Mouse (Mus musculus): ENCODE results near the gene Ptprd. TPM values are rescaled to one million over a fixed set of nuclear protein-coding genes. Genes with fewer than 3 reads are reported as not detected.
A peak's percentile ranks its signal among the peaks of the same experiment; 100 is the strongest.

The Ptprd gene
- total RNA-seq, 2 experiments from 2014 or later: 159 to 195 TPM

DNA sequence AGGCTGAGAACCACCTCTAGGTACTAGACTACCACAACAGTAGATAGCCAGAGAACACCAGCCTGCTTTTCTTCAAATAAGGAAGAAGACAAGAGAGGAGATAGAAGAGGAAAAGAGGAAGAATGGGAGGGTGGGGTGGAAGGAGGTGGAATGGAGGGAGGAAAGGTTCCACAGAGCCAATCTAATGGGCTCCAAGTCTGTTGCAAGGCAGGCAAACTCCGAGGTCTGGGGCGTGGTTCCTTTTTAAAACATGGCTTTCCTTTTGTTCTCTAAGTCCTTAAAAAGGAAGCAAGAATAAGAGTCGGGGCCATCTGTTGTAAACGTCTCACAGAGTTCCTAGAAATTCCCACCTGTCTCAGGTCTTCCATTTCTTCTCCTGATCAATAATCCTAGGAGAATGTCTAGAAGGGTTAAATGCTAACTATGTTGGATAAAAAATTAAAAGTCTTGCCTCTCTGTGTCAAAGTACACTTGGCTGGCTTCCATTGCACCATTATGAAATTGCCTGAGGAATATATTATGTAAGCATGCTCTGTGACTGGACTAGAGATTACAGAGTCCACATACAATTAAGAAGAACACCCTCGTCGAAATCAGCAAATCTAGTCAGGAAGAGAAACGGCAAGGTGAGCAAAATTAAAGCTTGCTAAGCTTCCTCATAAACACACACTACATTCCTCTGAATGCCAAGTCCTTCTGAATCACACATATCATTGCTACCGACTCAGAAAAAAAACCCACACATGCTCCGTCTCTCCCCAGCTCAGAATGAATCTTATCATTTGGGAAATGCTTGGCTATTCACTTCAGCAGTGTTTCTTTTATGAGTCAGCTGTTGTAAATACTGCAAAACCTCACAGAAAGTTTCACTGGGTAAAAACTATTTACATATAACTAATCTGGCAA lies 1787.2 kb downstream of the Ptprd start:
- DNase-seq (ENCODE audit: extremely low spot score in 1 of 2, low spot score in 1 of 2): no peak

DNA sequence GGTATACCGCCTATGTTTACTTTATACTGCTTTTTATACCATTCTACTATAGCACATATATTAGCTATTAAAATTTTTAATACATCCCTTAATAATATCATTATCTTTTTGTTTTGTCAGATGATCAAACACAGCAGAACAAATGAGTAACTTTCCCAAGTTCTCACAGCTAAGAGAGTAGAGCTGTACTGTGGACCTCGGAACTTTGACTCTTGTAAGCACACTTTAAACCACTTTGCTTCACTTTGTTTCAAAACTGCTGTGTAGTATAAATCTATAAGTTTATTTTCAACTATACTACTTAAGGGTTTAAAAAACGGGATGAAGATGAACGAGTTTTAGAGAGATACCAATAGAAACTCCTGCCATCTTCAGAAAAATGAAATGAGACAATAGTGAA lies 1789.6 kb downstream of the Ptprd start:
- no peak for DNase-seq (ENCODE audit: extremely low spot score in 1 of 2, low spot score in 1 of 2)

DNA sequence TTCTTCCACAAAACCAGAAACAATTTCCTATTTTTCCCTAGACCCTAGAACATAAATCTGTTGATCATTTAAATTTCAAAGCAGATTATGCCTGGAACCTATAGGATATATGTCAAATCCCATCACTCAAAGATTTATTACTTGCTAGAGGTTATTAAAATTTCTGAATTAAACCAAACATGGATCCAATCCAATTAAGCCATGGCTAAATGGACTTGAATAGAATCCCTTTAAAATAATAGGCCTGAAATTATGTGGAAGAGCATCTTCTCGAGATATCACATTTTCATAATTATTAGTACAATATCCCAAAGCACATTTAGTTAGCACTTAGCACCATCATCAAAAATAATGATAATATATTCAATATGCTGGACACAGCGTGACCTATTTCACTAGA lies 1792.1 kb downstream of the Ptprd start:
- no peak for DNase-seq (ENCODE audit: extremely low spot score in 1 of 2, low spot score in 1 of 2)

DNA sequence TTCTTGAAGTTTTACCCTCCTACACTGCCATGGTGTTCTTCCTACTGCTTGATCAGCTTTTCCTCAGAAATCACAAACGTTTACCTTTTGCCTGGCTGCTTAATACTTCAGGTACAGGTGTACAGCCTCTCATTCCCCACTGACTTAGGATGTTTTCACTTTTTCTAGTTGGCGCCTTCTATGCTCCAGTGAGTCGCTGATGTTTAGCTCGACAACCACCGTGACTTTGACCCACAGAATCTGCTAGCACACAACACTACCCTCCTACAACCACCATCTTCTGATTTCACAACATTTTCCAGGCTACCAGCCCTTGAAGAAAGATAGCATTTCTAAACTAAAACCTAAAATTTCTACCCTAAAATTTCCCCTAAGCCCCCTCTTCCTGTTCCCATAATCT lies 1794.1 kb downstream of the Ptprd start:
- DNase-seq (ENCODE audit: extremely low spot score in 1 of 2, low spot score in 1 of 2): no peak

DNA sequence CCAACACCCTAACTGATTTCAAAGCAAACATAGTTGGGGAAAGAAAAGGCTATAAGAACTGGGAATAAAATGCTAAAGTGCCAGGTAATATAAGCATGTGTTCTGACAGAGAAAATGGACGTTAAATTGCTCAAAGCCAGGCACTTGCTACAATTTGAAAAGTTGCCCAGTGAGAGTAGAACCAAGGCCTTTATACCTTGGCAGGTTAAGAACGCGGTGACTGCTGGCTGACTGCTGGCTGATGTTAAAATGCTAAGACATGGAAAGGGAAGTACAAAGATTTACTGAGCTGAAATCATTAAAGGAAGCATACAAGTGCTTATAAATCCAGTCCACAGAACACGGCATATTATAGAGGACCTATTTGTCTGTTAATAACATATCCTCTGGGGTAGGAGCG lies 1796.1 kb downstream of the Ptprd start:
- no peak for DNase-seq (ENCODE audit: extremely low spot score in 1 of 2, low spot score in 1 of 2)

DNA sequence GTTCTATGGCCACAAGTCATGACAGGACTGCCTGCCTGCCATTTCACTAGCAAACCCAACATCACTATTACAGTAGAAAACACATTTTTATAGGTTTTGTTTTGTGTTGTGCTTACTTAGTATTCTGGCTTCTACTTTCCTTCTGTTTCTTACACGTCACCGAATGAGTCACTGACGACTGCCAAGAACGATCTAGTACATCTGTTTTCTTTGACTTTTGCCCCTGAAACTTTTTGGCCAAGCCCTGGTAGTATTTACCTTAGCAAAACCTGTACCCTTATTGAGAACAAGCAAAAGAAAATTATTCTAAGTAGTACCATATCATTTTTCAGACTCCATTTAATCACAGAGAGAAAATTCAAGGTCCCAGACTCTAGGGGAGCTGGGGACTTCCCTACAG lies 1797.2 kb downstream of the Ptprd start:
- DNase-seq (ENCODE audit: extremely low spot score in 1 of 2, low spot score in 1 of 2): no peak

DNA sequence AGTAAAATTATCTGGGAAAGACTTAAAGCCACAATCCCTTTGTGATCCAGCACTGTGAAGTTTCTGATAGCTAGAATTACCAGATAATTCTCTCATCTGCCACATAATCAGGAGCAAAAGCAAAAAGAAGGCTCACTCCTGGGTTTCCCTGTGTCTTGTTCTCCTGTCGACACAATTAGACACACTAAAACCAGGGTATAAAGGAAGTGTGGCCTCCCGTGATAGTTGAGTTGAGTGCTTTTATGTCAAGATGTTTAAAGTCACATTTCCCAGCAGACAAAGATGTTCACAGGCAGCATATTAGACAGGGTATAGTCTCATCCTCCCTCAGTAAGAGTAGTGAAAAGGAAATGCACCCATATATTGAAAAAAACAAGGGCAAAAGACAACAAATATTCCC lies 1801.7 kb downstream of the Ptprd start:
- no peak for DNase-seq (ENCODE audit: extremely low spot score in 1 of 2, low spot score in 1 of 2)

DNA sequence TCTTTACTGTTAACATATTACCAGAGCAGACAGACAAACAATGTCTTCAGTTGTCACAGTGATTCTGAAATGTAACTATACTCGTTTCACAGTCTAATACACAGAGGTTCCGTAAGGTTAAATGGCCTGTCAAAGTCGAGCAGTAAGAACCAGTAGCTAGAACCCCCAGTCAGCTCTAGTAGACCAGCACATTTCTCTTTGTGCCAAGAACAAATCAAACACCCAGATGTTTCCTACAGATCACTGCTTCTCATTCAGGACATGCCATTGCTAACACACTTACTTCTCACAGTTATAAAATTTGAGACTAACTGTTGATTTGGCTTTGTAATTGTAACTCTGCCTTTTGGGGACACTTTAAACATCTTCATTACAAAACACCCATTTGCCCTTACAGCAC lies 1802.6 kb downstream of the Ptprd start:
- DNase-seq (ENCODE audit: extremely low spot score in 1 of 2, low spot score in 1 of 2): no peak

DNA sequence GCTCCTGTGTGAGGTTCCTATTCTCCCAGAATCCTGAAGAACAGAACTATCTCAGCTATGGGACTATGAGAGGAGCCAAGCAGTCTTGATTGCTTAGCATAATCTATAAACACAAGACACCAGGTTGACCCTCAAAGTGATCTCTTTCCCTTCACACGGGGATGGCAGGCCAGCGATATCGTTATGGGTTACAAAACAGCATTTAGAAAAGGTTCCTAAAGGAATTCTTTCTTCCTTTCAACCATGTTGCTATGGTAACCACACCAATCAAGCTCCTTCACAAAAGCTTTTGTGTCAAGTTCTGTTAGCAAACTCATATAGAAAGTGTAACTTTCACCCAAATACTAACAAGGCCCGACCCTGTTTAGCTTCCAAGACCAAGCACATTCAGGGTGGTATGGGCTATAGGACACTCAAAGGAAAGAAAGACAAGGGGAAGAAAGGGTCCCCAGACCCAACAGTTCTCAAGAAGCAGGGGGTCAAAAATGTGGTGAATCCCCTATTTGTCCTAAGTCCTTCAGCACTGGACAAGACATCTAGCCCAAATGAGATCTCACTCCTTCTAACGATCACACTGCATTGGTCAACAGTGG lies 1805.8 kb downstream of the Ptprd start:
- DNase-seq (ENCODE audit: extremely low spot score in 1 of 2, low spot score in 1 of 2): no peak

DNA sequence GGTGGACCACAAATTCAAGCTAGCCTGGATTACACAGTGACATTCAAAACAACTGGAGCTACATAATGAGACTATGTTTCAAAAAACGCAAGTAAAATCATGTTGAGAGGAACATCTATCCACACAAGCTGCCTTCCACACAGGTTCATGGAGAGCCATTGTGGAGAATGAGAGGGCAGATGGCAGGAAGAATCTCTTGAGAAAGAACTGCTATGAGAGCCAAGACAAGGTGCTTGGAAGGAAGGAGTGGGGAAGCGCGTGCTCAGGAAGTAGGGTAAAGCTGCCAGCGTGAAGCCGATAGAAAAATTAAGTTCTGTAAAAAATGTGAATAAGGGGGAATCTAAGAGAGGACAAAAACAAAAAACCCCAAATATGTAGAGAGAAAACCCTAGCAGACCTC lies 1808.5 kb downstream of the Ptprd start:
- no peak for DNase-seq (ENCODE audit: extremely low spot score in 1 of 2, low spot score in 1 of 2)

DNA sequence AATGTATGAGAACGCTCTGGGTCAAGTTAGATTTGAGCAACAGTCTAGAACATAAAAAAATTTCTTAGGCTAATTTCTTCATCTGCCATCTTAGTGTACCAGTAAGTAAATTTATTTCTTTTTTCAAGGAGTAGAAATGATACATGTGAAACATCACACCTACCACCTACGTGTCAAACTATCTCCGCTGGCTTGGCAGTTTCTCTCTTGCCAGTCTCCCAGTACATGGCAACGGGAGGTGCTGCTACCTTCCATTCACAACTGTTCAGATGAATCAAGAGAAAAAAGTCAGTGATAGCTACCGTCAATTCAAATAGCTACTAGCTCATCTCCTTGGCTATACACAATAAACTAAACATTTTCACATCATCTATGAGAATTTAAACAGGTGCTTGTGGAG lies 1823.9 kb downstream of the Ptprd start:
- no peak for DNase-seq (ENCODE audit: extremely low spot score in 1 of 2, low spot score in 1 of 2)

DNA sequence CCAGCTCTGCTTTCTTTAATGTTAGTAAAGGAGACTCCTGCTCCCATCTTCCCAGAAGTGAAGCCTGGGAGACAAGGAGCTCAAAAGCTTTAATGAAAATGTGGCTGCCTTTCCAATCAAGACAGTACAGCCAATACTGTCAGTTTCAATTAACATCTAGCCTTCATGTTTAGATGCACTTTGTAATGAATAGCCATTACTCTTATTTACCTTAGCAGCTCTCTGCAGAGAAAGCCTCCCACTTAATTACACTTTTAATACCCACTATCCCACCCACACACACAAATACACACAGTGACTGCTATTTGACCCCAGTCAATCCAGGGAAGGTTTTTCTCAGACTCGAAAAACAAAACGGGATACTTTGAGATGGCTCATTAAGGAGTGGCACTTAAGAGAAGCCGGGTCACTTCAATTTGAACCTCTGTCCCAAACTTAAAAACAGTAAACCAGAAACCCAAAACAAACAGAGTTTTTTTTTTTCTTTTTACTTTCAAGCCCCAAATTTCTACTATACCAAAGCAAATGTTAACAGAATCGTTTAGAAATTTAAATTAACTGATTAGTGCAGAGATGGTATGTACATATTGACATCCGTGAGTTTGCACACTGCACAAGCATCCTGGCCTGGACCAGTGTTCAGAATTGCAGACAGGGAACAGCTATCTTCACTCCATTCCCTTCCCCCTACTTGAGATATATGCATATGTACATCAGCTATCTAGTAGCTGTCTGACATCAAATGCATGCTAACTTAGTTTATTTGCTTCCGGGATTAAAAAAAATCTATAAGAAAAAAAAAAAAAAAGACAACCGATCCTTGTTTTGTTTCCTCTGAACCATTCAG lies 1824.6 kb downstream of the Ptprd start:
- no peak for DNase-seq (ENCODE audit: extremely low spot score in 1 of 2, low spot score in 1 of 2)

DNA sequence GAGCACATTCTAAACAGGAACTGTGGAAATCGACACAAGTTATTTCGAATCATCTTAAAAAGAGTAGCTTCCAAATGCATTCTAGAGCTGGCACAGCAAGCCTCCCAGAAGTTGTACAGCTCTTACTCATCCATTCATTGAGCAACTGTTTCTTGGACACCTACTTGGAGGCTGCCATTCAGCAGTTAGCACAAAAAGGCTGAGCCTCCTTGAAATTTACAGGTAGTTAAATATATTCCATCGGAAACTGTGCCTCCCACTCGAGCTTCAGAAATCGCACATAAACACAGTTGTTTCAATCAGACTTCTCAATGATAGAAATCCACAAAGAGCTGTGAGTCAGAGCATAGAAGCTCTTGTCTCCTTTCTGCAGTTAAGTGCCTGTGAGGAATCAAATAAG lies 1825.9 kb downstream of the Ptprd start:
- DNase-seq (ENCODE audit: extremely low spot score in 1 of 2, low spot score in 1 of 2): no peak

DNA sequence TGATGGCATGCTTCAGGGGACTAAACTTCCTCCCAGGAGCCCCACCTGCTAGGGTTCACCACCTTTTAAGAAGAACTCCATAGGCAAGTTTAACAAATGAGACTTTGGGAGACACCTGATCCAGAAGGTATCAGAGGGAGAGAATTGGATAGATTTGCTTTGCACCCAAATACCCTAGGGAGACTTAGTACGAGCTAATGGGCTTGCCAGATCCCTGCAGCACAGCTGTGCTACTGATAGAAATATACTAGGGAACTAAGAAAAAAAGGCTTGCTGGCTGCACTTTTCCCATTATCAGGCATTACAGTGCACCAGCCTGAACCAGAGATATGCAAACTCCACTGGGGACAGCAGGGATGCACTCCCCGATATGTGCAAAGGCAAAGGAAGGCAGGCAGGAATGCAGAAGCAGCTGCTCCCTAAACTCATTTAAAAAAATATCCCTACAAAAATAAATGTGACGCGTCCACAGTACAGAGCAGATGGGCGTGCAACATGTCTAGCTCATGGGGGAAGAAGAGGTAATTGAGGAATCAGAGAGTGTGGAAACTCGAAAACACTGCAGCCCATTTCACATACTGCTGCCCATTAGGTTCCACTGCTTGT lies 1831.3 kb downstream of the Ptprd start:
- peak; percentile 16 to 17 for DNase-seq (ENCODE audit: extremely low spot score in 1 of 2, low spot score in 1 of 2)

DNA sequence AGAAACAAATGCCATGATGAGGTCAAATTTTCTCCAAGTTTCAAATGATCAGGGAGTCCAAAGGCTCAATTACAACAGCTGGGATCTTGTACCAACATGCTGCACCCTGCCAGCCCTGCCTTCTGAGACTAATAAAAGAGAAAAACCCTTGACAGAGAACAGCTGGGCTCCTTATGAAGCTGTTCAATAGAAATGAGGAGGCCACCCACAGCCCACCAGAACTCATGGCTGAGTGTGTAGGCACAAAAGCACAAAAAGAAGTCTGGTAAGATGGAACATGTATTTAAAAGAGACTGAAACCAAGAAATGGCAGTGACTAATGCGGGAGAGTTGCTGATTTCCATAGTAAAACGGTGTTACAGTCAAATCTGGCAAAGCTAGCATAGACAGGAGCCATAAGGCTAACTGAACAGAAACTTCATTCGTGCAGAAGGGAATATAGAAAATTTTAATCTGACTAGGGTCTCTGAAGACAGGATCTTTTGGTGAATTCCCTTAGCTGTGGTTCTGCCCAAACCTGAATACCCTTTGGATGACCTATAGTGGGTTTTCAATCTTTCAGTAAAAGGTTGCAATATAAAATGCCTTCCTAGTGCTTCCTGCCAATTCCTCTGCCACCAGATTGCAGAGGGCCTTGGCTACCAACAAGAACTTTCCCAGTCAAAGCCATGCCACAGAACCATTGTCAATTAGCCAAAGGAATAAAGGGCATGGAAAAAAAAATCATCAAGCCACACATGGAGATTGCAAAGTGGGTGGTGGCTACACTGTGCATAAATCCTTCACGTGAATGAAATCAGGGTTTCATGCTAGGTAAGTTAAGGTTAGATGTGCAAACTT lies 1841.5 kb downstream of the Ptprd start:
- DNase-seq (ENCODE audit: extremely low spot score in 1 of 2, low spot score in 1 of 2): no peak

DNA sequence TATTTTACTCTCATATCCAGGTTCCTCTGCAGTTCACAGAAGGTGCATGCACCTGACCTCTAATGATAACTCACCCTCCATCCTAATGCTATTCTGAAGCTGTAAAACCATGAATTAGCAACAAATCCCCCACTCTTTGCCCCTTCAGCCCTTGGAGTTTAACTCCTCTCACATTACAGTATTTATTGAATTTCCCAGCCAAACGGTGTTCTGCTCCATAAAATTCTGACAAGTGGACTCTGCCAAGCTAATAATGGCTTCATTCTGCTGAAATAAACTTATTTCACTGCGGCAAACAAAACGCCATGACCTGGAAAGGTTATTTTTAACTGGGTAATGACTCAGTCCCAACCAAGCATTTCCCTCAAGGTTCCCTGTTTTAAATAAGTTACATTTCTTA lies 1842.7 kb downstream of the Ptprd start:
- no peak for DNase-seq (ENCODE audit: extremely low spot score in 1 of 2, low spot score in 1 of 2)

DNA sequence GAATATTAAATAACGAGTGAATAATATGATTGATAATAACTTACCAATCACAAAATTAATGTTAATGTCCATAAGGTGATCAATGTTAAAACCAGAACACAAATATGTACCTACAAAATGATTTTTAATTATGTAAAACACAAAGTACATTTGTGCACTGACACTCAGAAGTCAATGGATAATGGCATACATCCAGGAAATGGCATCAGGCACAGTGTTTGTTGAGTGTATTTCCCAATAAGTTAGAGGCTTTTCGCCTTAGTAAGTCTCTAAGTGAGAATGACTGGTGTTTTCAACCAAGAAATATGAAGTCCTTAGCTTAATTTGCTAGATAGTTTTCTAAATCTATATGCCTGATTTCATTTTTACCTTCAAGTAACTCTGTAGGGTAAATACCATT lies 1843.5 kb downstream of the Ptprd start:
- no peak for DNase-seq (ENCODE audit: extremely low spot score in 1 of 2, low spot score in 1 of 2)

DNA sequence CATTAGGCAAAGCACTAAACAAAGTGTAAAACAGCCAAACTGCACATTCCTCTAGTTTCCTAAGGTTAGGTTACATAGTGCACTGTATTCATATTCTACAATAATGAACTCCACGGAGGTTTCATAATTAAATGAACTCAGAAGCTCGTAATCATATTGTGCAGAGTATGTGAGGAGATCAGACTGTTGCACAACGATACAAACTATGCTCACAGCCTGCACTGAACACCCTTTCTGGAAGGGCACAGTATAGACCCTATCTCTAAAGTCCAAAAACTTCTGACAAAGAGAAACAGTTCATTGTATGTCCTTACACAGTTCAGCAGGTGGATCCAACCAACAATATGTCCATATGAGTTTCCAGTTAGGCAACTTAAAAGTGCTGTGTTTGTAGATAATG lies 1844.5 kb downstream of the Ptprd start:
- no peak for DNase-seq (ENCODE audit: extremely low spot score in 1 of 2, low spot score in 1 of 2)

DNA sequence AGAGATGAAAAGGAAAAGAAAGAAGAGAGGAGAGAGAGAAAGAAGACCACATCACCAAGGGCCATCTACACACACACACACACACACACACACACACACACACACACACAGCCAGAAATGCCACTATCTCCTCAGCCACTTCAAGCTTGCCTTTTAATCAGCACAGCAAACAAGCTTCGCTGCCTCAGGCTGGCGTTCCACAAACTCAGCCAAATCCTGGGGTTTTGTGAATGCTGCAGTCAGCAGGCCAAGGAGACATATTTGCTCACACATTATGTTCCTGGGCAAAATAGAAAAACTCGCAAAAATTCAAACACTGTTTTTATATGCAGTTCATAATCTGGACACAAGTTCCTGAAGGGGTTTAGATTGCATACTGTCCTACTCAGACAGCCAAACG lies 1845.9 kb downstream of the Ptprd start:
- no peak for DNase-seq (ENCODE audit: extremely low spot score in 1 of 2, low spot score in 1 of 2)

DNA sequence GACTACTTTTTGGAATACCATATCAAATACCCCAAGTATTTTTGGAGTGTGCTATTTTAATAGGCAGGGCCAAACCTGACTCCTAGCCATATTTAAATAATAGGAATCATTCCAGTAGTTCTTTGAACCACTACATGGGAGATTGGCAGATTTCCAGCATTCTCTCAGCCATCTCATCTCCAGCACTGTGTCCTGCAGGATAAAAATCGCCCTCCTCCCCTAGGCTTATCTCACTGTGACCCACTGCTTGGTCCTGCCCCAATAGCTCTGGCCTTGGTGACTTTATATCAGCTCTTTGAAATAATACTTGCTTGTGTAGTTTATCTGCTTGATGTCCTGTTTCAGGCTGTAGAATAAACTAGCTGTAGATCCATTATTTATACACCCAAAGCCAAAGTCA lies 1850.2 kb downstream of the Ptprd start:
- DNase-seq (ENCODE audit: extremely low spot score in 1 of 2, low spot score in 1 of 2): no peak

Data from layer of hippocampus, postnatal 25 days (tissue).